Mouse (Mus musculus): Measurements from ENCODE around the gene Fkbpl.

The Fkbpl gene

DNA sequence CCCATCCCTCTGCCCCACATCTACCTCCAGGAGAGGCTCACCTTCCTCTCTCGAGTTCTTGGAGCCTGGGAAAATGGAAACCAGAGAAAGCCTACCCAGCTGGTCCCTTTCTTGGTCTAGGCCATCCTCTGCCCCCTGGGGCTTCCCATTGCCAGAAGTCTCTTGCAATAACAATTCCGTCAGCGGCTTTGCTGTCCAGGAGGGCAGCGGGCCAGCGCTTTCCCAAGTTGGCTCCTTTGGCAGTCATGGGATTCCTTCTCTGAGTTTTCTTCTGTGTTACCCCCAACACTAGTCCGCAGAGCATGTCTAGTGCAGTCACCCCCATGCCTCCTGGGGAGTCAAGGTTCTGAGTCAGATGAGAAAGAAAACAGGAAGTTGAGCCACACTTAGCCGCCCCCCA is 48.3 kb downstream of the Fkbpl start:
- DNase-seq (ENCODE audit: low read depth, low spot score), result peak; percentile 24
